Mouse (Mus musculus) heart, embryonic 14.5 days (tissue): ENCODE measurements around the gene Ttc26. TPM values are rescaled to one million over a fixed set of nuclear protein-coding genes. Genes with fewer than 3 reads are reported as not detected.

Experiments
- ATAC-seq: fragments of 200-750 bp; cut with Nextera tagmentation; 2 replicates; pipeline ENCODE4 v1.8.0; 2017; ENCODE audit warnings: low read depth, moderate TSS enrichment; ENCODE audit not compliant: insufficient number of reproducible peaks, insufficient read depth, low FRiP score
- H3K27ac ChIP-seq, 2 experiments: fragments of 200-500 bp in 1 of 2; fragments of 300-500 bp in 1 of 2; sonication (generic) in 1 of 2; replicated peaks in 1 of 2; 2 replicates each; pipeline ENCODE4 v1.5.1; 2012 to 2014; ENCODE audit warnings: low read depth in 2 of 2, low read length in 2 of 2, control low read depth in 1 of 2, mild to moderate bottlenecking in 1 of 2, mixed read lengths in 1 of 2; ENCODE audit not compliant: control insufficient read depth in 1 of 2, insufficient read depth in 1 of 2
- H3K27me3 ChIP-seq: fragments of 300-500 bp; sonication (generic); 2 replicates; pipeline ENCODE4 v1.6.1; 2014; ENCODE audit warnings: mild to moderate bottlenecking, low read length, control low read depth; ENCODE audit not compliant: control insufficient read depth, insufficient read depth
- H3K36me3 ChIP-seq: fragments of 300-500 bp; sonication (generic); 2 replicates; pipeline ENCODE4 v1.6.1; 2014; ENCODE audit warnings: mild to moderate bottlenecking, control low read depth, low read length, mixed read lengths; ENCODE audit not compliant: control insufficient read depth, insufficient read depth
- H3K4me1 ChIP-seq, 2 experiments: fragments of 200-500 bp in 1 of 2; fragments of 300-500 bp in 1 of 2; sonication (generic) in 1 of 2; 2 replicates each; pipeline ENCODE4 v1.6.1; 2012 to 2014; ENCODE audit warnings: low read length in 2 of 2, control low read depth in 1 of 2, mixed read lengths in 1 of 2; ENCODE audit not compliant: control insufficient read depth in 2 of 2, insufficient read depth in 2 of 2
- H3K4me2 ChIP-seq: fragments of 300-500 bp; sonication (generic); 2 replicates; pipeline ENCODE4 v1.6.1; 2014; ENCODE audit warnings: mild to moderate bottlenecking, low read length
- H3K4me3 ChIP-seq, 2 experiments: fragments of 200-500 bp in 1 of 2; fragments of 300-500 bp in 1 of 2; sonication (generic) in 1 of 2; 2 replicates each; pipeline ENCODE4 v1.5.1; 2012 to 2014; ENCODE audit warnings: low read length in 2 of 2, mild to moderate bottlenecking in 2 of 2, control low read depth in 1 of 2, low read depth in 1 of 2, moderate library complexity in 1 of 2; ENCODE audit not compliant: control insufficient read depth in 1 of 2, insufficient read depth in 1 of 2
- H3K9ac ChIP-seq: fragments of 300-500 bp; sonication (generic); 2 replicates; pipeline ENCODE4 v1.6.1; 2014; ENCODE audit warnings: mild to moderate bottlenecking, low read length
- H3K9me3 ChIP-seq: fragments of 300-500 bp; sonication (generic); 2 replicates; pipeline ENCODE4 v1.6.1; 2016; ENCODE audit warnings: low read length, control low read depth; ENCODE audit not compliant: control insufficient read depth
- WGBS: fragments of 180-500 bp; shearing (Covaris S2); extraction: QIAGEN DNeasy Blood & Tissue Kit; methylation state at CpG from one replicate; pipeline ENCODE4 v1.1.7; 2014; 5-methylcytosine and 5-hydroxymethylcytosine counted together
- polyA plus RNA-seq: library from polyadenylated mRNA; unstranded; fragments of >200 nt; fragmentation: Nextera tagmentation; extraction: Ambion mirVana; gene quantifications from 2 replicates; pipeline ENCODE4 v1.2.1, GENCODE M21; 2014

Ttc26 gene
- 2.7 and 3.9 TPM in 2 replicates for polyA plus RNA-seq

- no peaks in the 10 kb centered on the region for H3K36me3 ChIP-seq
- WGBS: under 1% methylated on average over 26 of the region's 26 CpGs
- peak within 1 kb of the TSS; percentile 69 for H3K9ac ChIP-seq
- peaks cover 0 to 5% of the 10 kb centered on the region in 2 experiments; a peak in 1 of 4 replicates for H3K4me1 ChIP-seq
- H3K27me3 ChIP-seq: no peaks in the 10 kb centered on the region
- 0 out of 4 replicates have a peak within 1 kb of the TSS, but pooled peaks of 1 of the 2 experiments have one; percentile 8 for H3K27ac ChIP-seq
- H3K9me3 ChIP-seq: no peaks in the 10 kb centered on the region
- ATAC-seq: peak; percentile 56; the same call in 1 of the 2 replicates
- H3K4me2 ChIP-seq: peak within 1 kb of the TSS; percentile 69
- peak within 1 kb of the TSS; percentile 54 to 72 for H3K4me3 ChIP-seq
These were observed at the start of gene Ttc26 for GRCm38 (mm10) chr6:38381129-38381771. TSS of gene Ttc26 (plus strand) at chr6:38381469.

GRCm38 (mm10) chr6:38335264-38335663 is 46.0 kb upstream of the Ttc26 start:
- WGBS: 84% methylated on average over 6 of the region's 6 CpGs
- Histone ChIP-seq H3K27ac (no peak overlapping the region), H3K9ac (no peak overlapping the region), H3K4me2 (no peak overlapping the region), H3K27me3 (no peaks in the 10 kb centered on the region), H3K4me3 (no peak overlapping the region), H3K9me3 (no peaks in the 10 kb centered on the region), H3K4me1 (no peaks in the 10 kb centered on the region), H3K36me3 (peaks cover 29% of the 10 kb centered on the region)
- ATAC-seq: no peak

GRCm38 (mm10) chr6:38337166-38337705 is 44.0 kb upstream of the Ttc26 start:
- ATAC-seq: no peak
- WGBS: 88% methylated on average over 4 of the region's 4 CpGs
- H3K9ac ChIP-seq: no peak overlapping the region
- no peak overlapping the region for H3K4me2 ChIP-seq
- no peak overlapping the region for H3K27ac ChIP-seq
- peaks cover 6 to 8% of the 10 kb centered on the region in 2 experiments for H3K4me1 ChIP-seq
- no peaks in the 10 kb centered on the region for H3K27me3 ChIP-seq
- no peaks in the 10 kb centered on the region for H3K9me3 ChIP-seq
- peaks cover 22% of the 10 kb centered on the region for H3K36me3 ChIP-seq
- no peak overlapping the region for H3K4me3 ChIP-seq

GRCm38 (mm10) chr6:38337951-38338350 is 43.3 kb upstream of the Ttc26 start:
- Histone ChIP-seq H3K4me1 (peaks cover 9 to 11% of the 10 kb centered on the region in 2 experiments), H3K9ac (no peak overlapping the region), H3K27ac (no peak overlapping the region), H3K36me3 (peaks cover 19% of the 10 kb centered on the region), H3K27me3 (no peaks in the 10 kb centered on the region), H3K4me3 (no peak overlapping the region), H3K9me3 (no peaks in the 10 kb centered on the region), H3K4me2 (no peak overlapping the region)
- 76% methylated on average over 6 of the region's 6 CpGs for WGBS
- ATAC-seq: no peak

- Histone ChIP-seq H3K9ac (no peak overlapping the region), H3K4me3 (no peak overlapping the region), H3K9me3 (no peaks in the 10 kb centered on the region), H3K4me1 (peaks cover 11 to 12% of the 10 kb centered on the region in 2 experiments), H3K27me3 (no peaks in the 10 kb centered on the region), H3K27ac (no peak overlapping the region), H3K4me2 (no peak overlapping the region), H3K36me3 (peaks cover 19% of the 10 kb centered on the region)
- ATAC-seq: no peak
- WGBS: 67% methylated on average over 2 of the region's 2 CpGs
These were observed 42.2 kb upstream of the Ttc26 start for GRCm38 (mm10) chr6:38339078-38339477.

GRCm38 (mm10) chr6:38341751-38342665 is 39.3 kb upstream of the Ttc26 start:
- no peak overlapping the region for H3K9ac ChIP-seq
- no peaks in the 10 kb centered on the region for H3K9me3 ChIP-seq
- no peaks in the 10 kb centered on the region for H3K27me3 ChIP-seq
- H3K4me2 ChIP-seq: peak overlapping the region; percentile 37
- no peak overlapping the region for H3K27ac ChIP-seq
- WGBS: 19% methylated on average over 11 of the region's 11 CpGs
- ATAC-seq: peak; percentile 30; the same call in 1 of the 2 replicates
- H3K4me3 ChIP-seq: 0 out of 4 replicates have a peak overlapping the region, but pooled peaks of 1 of the 2 experiments have one; percentile 1
- peaks cover 8% of the 10 kb centered on the region; the same call in 1 of the 2 replicates for H3K36me3 ChIP-seq
- H3K4me1 ChIP-seq: peaks cover 11 to 13% of the 10 kb centered on the region in 2 experiments

GRCm38 (mm10) chr6:38342666-38342992 is 38.6 kb upstream of the Ttc26 start:
- Histone ChIP-seq H3K27me3 (no peaks in the 10 kb centered on the region), H3K27ac (no peak overlapping the region), H3K9me3 (no peaks in the 10 kb centered on the region), H3K4me2 (peak overlapping the region; percentile 37), H3K4me1 (peaks cover 11 to 13% of the 10 kb centered on the region in 2 experiments), H3K9ac (no peak overlapping the region), H3K4me3 (0 out of 4 replicates have a peak overlapping the region, but pooled peaks of 1 of the 2 experiments have one; percentile 1), H3K36me3 (peaks cover 8% of the 10 kb centered on the region; the same call in 1 of the 2 replicates)
- ATAC-seq: no peak
- 32% methylated on average over 8 of the region's 8 CpGs for WGBS
